Mouse (Mus musculus): ENCODE results near the gene Opa3.

Opa3 gene

DNA sequence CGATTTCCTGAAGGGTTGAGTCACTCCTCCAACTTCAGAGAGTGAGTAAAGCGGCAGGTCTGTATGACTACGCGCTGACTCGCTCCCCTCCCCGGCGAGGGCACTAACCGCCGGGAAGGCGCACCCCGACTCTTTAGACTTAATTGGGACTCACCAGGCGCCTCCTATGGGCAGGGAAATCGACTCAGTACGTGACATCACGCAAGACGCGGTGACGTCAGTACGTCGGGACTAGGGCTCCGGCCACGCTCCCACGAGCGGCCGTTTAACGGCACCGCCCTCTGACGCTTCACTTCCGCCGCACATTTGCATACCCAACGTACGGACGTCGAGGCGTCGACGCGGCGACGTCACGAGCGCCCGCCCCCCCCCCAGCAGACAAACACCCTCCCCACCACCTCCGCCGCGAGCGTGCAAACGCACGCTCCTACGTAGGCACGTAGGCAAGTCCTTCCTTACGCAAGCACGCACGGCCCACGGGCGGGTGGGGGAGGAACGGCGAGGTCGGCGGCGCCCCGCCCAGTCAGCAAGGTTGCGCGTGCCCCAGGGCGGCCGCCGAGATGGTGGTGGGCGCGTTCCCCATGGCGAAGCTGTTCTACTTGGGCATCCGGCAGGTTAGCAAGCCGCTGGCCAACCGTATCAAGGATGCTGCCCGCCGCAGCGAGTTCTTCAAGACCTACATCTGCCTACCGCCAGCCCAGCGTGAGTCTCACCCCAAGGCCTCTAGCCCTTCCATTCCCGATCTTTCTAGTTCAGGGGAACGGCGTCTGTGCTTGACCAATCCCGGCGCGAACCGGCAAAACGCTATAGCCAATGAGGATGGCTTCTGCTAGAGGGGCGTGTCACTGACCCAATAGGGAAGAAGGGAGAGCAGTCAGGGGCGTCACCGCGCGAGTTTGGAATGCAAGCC is at the start of gene Opa3:
TSS of gene Opa3 (plus strand) at position 452 of the 910 bp plus-strand sequence.
- DNase-seq = peak; percentile 100

DNA sequence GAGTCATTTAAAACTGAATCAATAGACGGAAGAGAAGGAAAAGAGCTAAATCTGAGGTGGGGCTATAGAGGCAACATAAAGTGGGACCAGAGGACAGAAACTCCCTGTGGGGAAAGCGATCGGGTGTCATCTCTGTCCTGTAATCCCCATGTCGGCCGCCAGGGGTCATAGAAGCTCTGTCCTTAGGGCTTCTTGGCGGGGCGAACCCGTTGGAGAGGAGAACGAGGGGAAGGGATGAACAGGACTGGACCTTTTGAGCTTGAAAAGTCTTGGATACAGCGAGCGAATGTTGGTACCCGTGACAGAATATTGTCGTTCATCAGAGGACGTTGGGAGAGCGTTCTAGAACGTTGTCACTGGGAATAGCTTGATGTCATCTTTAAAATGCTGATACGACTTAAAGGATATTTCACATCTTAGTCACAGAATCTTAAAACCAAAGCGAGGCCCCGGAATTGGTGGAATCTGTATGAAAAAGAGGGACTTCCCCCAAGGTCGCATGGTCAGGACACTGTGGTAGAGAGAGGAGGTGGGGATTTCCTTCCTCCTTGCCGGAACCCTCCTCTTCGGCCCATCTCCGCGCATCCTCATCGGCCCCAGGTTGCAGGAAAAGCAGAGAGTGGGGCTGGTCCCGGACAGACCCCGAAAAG is 49.6 kb upstream of the Opa3 start:
- peak; percentile 80 for DNase-seq

DNA sequence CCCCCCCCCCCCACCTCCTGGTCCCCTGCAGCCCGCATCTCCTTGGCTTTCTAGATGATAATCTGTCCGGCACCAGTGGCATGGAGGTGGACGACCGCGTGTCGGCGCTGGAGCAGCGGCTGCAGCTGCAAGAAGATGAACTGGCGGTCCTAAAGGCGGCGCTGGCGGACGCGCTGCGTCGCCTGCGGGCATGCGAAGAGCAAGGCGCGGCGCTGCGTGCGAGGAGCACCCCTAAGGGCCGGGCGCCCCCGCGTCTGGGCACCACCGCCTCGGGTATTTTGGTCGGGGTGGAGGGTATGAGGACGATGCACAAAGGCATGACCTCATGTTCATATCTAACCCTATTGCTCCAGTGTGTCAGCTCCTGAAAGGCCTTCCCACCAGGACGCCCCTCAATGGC is 49.0 kb upstream of the Opa3 start:
- DNase-seq = peak; percentile 60

DNA sequence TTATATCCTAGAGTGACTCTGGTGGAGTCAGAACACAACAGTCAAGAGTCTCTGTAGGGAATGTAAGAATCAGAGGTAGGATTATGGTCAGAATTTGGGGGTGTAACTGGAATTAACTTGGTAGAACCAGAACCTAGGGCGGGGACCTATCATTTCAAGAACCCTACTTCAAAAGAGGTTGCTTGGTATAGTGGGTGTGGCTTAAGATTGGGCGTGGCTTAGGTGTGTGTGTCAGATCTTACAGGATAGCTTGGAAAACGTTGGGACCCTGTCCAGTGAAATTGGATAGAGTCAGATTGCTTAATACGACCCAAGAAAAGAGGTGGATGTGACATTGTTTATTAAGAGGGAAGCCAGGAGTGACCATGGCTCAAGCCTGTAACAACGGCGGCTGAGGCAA is 48.2 kb upstream of the Opa3 start:
- DNase-seq = no peak

DNA sequence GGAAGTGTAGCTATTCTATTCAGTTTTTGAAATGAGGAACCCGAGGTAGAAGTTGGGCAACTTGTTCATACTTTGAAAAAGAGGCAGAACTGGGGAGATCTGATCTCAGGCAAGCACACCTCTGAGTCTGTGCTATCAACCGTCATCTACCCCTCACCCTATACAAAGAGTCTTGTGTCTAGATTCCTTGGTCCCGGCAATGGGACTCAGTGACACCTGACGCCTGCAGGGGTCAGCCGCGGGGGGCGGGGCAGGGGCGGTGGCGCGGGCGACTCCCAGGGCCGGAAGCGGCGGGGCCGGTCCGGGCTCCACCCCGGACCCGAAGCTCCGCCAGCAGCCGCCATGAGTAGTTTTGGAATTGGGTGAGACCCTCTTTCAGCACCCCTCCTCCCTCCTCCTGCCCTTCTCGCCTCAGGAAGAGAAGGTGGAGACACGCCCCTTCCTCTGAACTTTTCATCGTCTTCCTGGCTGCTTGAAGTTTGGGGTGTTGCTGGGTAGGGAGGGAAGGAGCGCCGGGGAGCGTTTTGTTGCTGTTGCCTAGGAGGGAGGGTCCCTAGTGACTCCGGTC is 47.2 kb upstream of the Opa3 start:
- no peak for DNase-seq

DNA sequence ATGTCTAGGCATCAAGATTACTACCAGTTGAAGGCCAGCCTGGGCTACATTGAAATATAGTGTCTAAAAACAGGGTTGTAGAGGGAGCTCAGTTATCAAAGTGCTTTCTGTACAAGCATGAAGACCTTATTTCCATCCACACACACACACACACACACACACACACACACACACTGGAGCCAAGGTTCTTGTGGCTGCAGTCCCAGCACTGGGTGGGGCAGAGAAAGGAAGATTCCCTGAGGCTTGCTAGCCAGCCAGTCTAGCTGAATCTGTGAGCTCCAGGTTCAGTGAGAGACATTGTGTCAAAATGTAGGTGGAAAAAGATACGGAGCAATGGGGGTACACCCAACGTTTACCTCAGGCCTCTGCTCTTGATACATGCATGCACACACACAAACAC is 43.9 kb upstream of the Opa3 start:
- DNase-seq = no peak

DNA sequence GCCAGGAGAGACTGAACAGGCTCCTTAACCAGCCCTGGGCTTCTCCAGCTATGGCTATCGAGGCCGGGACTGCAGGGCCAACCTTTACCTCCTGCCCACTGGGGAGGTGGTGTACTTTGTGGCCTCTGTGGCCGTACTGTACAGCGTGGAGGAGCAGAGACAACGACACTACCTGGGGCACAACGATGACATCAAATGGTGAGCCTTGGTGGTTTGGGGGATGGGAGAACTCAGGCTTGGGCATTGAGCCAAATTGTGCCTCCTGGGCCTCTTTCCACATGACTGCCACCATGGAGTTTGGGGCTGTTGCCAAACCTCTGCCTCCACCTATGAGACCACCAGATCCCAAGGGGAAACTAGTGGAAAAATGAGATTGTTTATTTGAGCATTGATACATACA is 43.4 kb upstream of the Opa3 start:
- DNase-seq = no peak

DNA sequence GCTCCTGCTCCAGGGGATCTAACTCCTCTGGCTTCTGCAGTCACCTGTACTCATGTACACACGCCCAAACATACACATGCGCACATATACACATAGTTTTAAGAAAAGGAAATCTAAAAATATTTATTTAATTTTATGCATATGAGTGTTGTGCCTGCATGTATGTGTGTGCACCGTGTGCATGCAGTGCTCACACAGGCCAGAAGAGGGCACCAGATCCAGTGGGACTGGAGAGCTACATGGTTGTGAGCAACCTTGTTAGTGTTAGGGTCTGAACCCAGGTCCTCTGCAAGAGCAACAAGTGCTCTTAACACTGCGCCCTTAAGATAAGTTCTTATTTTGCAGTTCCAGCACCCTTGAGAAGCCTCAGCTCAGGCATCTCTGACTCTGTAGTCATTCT is 33.5 kb upstream of the Opa3 start:
- DNase-seq = no peak

DNA sequence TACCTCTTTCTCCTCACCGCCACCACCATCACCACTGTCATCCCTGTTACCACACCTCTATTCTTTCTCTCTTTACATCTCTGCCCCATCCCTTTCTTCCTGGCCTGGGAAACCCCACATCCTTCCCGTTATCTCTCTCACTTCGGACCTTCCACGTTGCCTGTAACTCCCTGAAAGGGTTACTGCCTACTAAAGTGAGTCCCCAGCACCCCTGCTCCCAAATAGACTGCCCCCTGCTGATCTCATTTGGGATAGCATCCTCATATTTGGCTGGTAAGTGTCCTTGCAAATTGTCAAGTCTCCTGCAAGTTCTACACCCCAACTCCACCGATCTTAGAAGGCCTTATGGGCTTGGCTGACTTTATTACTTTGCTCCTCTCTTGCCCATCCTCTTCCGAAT is 31.5 kb upstream of the Opa3 start:
- DNase-seq = no peak

DNA sequence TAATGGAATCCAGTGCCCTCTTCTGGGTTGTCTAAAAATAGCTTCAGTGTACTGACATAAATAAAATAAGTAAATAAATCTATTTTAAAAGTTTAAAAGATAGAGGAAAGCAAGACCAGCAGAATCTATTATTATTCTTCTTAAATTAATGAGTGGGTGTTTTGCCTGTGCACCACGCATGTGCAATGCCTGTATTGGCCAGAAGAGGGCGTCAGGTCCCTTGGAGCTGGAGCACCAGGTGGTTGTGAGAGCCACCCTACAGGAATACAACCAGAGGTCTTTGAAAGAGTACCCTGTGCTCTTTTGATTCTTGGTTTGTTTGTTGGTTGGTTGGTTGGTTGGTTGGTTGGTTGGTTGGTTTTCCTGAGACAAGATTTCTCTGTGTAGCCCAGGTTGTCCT is 30.1 kb upstream of the Opa3 start:
- no peak for DNase-seq

DNA sequence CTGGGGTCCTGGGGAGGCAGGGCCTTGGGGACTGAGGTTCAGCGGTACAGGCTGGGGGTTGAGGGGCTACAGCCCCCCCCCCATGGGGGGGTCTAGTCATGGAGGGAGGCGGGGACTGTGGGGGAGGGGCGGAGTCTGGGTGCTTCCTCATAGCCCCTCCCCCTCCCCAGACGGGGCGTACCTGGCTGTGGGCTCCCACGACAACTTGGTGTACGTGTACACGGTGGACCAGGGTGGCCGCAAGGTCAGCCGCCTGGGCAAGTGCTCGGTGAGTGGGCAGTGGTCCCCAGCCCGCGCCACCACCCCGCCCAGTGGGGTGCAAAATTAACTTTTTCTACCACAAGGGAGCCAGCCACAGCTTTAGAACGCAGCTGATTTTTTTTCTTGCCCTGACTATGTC is 26.5 kb upstream of the Opa3 start:
- DNase-seq = no peak

DNA sequence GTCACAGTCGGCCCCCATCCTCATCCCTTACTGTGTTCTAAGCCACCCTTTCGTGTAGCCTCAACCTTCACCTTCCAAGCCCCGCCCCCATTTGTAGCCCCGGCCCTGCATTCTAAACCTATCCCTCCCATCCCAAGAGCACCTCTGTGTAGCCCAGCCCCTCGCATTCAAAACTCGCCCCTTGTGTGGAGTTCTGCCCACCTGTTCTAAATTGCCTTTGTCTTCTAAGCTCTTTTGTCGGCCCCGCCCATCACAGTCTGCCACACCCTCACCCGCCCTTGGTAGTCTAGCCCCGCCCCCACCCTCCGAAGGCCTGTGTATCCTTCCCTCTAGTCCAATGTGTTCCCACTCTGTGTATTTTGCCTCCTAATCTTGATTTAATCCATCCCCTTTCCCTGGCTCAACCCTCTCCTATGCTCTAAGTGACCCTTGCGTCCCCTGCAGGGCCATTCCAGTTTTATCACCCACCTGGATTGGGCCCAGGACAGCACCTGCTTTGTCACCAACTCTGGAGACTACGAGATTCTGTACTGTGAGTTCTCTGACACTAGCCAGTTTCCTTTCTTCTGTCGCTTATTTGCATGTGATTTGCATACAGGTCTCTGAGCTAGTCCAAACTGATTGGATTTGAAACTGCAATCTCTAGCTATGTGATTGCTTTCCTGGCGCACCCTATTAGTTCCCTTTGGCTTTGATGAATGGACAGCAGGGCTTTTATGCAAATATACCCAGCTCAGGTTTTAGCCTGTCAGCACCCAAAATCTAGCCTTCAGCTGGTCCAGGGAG is 25.9 kb upstream of the Opa3 start:
- DNase-seq = no peak

DNA sequence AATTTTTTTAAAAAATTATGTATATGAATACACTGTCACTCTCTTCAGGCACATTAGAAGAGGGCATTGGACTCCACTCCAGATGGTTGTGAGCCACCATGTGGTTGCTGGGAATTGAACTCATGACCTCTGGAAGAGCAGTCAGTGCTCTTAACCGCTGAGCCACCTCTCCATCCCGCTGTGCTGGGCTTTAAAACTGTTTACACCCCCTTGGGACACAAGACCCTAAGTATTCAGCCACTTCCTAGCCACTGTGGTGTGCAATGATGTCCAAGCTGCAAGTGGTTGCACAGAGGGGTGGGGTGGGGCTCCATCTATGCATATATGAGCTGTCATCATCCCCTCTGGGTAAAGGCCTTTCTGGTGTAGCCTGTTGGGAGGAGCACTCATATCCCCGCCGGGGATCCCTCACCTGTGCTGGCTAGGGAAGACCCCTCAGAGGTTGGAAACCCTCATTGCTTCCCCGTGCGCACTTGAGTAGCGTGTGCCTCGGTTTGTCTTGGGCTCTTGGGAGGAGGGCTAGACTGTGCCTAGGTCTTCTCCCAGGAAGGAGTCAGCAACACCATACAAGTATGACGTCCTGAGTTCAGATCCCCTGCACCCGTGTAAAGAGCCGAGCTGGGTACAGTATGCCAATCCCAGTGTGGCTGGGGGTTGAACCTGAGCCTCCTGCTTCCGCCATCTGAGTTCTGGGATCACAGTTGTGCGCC is 19.8 kb upstream of the Opa3 start:
- DNase-seq = no peak

DNA sequence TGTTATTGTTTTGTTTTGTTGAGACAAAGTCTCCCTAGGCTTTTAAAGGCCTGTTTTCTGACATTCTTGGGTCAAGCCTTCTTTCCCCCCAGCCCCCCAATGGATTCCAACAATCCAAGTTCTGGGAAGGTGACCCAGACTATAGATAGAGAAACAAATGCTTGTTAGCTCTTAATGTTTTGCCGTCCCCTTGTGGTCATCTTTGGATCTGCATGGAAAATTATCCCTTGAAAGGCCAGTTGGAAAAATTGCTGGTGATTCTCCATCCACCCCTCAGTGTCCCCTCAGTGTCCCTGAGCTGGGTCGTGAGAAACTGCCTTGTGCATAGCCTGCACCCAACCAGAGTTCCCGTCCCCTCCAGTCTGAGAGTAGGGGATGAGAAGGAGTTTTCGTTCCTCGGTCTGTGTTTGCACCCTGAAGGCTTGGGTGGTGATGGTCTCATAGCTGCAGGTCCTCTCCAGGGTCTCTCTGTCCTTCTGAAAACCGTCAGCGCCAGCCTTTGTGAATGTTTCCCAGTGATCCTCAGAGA is 19.1 kb upstream of the Opa3 start:
- no peak for DNase-seq

DNA sequence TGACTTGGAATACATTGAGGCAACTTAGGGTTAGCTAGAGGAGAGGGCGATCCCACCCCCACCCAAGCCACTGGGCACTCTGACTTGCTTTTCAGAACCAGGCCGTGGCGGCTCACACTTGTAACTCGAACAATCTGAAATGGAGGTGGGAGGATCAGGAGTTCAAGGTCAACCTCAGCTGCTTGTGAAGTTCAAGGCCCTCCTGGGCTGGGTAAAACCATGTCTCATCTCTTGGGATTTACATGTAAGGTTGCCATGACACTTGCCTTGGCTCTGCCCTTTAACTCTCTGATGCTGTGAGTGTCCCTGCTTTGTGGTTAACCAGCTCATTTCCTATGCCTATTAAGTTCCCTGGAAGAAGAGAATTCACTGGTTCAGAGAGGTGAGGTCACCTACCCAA is 18.6 kb upstream of the Opa3 start:
- no peak for DNase-seq

DNA sequence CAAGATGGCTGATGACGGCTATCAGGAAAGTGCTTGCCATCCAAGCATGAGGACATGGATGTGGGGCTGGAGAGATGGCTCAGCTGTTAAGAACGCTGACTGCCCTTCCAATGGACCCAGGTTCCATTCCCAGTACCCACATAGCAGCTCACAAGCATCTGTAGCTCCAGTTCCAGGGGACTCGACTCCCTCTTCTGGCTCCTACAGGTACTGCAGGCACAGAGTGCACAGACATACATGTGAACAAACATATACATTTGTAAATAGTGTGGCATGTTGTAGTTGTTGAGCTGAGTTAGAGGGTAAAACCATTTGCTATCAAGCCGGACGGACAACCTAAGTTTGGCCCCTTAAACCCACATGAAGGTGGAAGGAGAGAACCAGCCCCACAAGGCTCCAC is 18.1 kb upstream of the Opa3 start:
- DNase-seq = no peak

DNA sequence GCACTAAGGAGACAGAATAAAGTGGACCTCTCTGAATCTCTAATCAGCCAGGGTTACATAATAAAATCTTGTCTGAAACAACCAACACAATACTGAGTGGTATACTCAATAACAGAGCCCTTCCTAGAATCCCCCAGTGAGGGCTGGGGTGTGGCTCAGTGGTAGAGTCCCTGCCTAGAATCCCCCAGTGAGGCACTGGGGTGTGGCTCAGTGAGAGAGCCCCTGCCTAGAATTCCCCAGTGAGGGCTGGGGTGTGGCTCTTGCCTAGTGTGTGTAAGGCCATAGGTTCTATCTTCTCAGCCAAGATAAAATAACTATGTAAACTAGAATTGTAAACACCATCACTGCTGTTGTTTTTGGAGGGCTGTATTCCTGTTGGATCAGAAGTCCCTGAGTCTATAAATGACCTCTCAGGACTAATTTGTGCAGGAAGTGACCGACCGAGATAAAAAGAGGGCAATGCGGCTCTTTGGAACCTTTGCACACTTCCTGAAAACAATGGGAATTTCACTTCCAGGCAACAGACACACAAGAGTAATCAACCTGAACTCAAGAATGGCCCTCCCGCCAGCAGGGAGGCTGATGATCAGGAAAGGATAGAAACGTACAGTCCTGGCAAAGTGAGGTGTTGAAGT is 17.0 kb upstream of the Opa3 start:
- DNase-seq = no peak

DNA sequence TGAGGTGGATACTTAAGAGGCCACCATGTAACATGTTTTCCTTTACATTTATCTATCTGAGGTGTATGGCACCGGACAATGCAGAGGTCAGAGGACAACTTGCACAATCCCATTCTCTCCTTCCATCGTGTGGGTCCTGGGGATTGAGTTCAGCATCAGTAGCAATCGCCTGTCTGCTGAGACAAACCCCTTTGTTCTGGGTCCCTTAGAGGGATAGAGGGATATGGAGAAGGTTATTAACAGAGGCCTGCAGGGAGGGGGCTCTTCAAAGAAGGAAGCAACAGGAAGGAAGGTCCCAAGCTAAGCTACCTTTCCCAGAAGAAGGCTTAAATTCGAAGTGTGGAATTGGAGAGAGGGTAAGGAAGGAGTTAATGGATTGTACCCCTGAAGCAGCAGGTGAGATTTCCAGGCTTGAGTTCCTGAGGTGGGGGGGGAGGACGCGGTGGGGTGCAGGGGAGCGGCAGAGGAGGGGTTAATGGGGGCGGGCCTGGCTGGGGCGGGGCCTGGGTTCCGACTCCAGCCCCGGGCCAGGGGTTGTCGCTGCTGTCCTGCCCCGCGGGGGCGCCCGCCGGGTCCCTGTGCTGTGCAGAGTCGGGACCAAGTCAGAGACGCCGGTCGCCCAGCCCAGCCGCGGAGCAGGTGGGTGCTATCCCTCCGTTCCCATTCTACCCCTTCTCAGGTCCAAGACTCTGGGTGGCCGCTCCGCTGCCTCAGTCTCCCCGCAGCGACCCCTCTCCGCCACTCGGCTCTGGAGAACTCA is 16.0 kb upstream of the Opa3 start, which contains the start of gene Gpr4:
TSS of gene Gpr4 (plus strand) at position 543 of the 760 bp plus-strand sequence.
- no peak for DNase-seq

DNA sequence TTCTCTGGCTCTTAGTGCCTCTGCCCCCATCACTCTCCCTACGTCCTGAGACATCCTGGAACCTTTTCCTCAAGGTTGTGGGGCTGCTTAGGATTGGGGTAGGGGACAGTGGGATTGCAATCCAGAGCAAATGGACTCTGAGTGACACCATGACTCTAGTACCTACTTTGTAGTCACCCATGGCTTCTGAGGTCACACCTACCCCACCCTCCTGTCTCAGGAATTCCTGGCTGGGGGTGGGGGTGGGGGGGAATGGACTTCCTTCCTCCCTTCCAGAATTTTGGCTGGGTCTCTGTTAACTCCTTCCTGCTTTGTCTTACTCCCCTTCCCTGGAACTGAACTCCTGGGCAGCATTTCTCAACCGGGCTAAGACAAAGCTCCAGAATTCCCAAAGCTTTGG is 14.7 kb upstream of the Opa3 start:
- DNase-seq = no peak

DNA sequence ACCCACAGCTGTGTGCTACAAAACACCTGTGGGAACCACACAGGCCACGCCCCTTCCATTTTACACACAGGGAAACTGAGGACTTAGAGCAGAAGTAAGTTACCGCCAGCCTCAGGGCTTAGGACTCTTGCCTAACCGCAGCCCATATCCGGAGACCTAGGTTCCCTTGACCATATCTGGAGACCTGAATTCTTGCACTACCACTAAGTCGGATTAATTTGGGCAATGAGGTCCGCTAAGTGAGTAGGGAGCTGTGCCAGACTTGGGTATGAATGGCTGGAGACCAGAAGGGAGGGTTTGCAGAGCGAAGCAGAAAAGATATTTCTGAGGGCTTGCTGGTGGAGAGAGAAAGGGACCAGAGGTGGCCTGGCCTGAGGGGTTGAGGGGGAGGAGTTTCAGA is 13.8 kb upstream of the Opa3 start:
- DNase-seq = no peak

DNA sequence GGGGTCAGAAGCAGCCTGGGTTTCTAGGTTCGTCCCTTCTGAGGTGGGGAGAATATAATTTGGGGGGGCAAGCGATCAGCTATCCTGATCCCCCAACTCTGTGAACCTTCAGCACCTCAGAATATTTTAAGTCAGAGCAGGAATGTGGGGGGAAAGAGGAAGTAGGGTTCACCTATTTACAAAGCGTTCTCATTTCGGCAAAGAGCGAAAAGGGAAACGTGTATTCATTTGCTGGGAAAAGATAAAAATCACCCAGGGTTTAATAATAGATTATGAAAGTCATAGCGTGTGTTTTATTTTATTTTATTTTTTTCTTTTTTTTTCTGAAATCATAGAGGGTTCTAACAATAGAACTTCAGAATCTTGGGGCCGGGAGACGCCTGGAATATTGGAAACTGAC is 13.2 kb upstream of the Opa3 start:
- no peak for DNase-seq

Measured in cerebellum, adult 11-12 months (tissue).